Mouse (Mus musculus) MEL (cell line): ENCODE results near the gene Mrrf. TPM values are rescaled to one million over a fixed set of nuclear protein-coding genes. Genes with fewer than 3 reads are reported as not detected.

Experiments
- DNase-seq: peaks from one replicate; pipeline ENCODE4 v3.0.0; 2011; ENCODE audit warnings: low read depth, low spot score
- H3K27ac ChIP-seq: 2 replicates; pipeline ENCODE4 v1.5.1; 2012; ENCODE audit warnings: low read depth, mild to moderate bottlenecking, control low read depth, low read length, moderate library complexity; ENCODE audit not compliant: control insufficient read depth
- H3K27me3 ChIP-seq, 2 experiments: fragments of 150-350 bp in 1 of 2; sonication (generic) in 1 of 2; 2 replicates each; pipeline ENCODE4 v1.6.1; 2012; ENCODE audit warnings: low read length in 2 of 2, mild to moderate bottlenecking in 2 of 2, improper control_type of control experiment in 1 of 2, moderate library complexity in 1 of 2; ENCODE audit not compliant: insufficient read depth in 2 of 2, control insufficient read depth in 1 of 2
- H3K36me3 ChIP-seq, 2 experiments: 2 replicates each; pipeline ENCODE4 v1.6.1; 2012 to 2014; ENCODE audit warnings: low read length in 2 of 2, improper control_type of control experiment in 1 of 2, inconsistent platforms in 1 of 2, mild to moderate bottlenecking in 1 of 2; ENCODE audit not compliant: insufficient read depth in 2 of 2, control insufficient read depth in 1 of 2
- H3K4me1 ChIP-seq, 2 experiments: fragments of 150-350 bp in 1 of 2; sonication (generic) in 1 of 2; 2 replicates each; pipeline ENCODE4 v1.6.1; 2012; ENCODE audit warnings: low read length in 2 of 2, improper control_type of control experiment in 1 of 2, mild to moderate bottlenecking in 1 of 2; ENCODE audit not compliant: insufficient read depth in 2 of 2, control insufficient read depth in 1 of 2
- H3K4me3 ChIP-seq, 2 experiments: fragments of 150-350 bp in 1 of 2; sonication (generic) in 1 of 2; 2 replicates each; pipeline ENCODE4 v1.5.1; 2012; ENCODE audit warnings: low read depth in 2 of 2, low read length in 2 of 2, mild to moderate bottlenecking in 2 of 2, moderate library complexity in 2 of 2, control low read depth in 1 of 2, improper control_type of control experiment in 1 of 2; ENCODE audit not compliant: control insufficient read depth in 1 of 2, insufficient read depth in 1 of 2
- H3K79me2 ChIP-seq: 2 replicates; pipeline ENCODE4 v1.6.1; 2012; ENCODE audit warnings: mild to moderate bottlenecking, low read length, moderate library complexity; ENCODE audit not compliant: control insufficient read depth, poor library complexity, insufficient read depth
- H3K9ac ChIP-seq: 2 replicates; pipeline ENCODE4 v1.6.1; 2012; ENCODE audit warnings: low read depth, mild to moderate bottlenecking, control low read depth, low read length, moderate library complexity; ENCODE audit not compliant: control insufficient read depth, poor library complexity, severe bottlenecking
- H3K9me3 ChIP-seq: fragments of 150-350 bp; sonication (generic); replicated peaks from 2 replicates; pipeline ENCODE4 v1.6.1; 2012; ENCODE audit warnings: mild to moderate bottlenecking, low read length, improper control_type of control experiment, moderate library complexity; ENCODE audit not compliant: insufficient read depth
- CHD2 ChIP-seq: IDR thresholded peaks from 2 replicates; pipeline ENCODE4 v1.6.1; 2011; ENCODE audit warnings: low read length, improper control_type of control experiment
- E2F4 ChIP-seq: IDR thresholded peaks from 2 replicates; pipeline ENCODE4 v1.6.1; 2011; ENCODE audit warnings: low read depth, low read length, improper control_type of control experiment, borderline replicate concordance
- ETS1 ChIP-seq: IDR thresholded peaks from 2 replicates; pipeline ENCODE4 v1.6.1; 2012; ENCODE audit warnings: low read depth, mild to moderate bottlenecking, inconsistent platforms, low read length, improper control_type of control experiment, moderate library complexity
- GATA1 ChIP-seq: IDR thresholded peaks from 2 replicates; pipeline ENCODE4 v1.6.1; 2011; ENCODE audit warnings: low read depth, low read length, improper control_type of control experiment
- HCFC1 ChIP-seq: IDR thresholded peaks from 2 replicates; pipeline ENCODE4 v1.6.1; 2012; ENCODE audit warnings: low read depth, mild to moderate bottlenecking, inconsistent platforms, low read length, improper control_type of control experiment, moderate library complexity
- KAT2A ChIP-seq: conservative IDR thresholded peaks from 2 replicates; pipeline ENCODE4 v1.6.1; 2012; ENCODE audit warnings: low read depth, low read length, improper control_type of control experiment, inconsistent platforms
- MAX ChIP-seq: IDR thresholded peaks from 2 replicates; pipeline ENCODE4 v1.6.1; 2011; ENCODE audit warnings: low read length, improper control_type of control experiment
- MAZ ChIP-seq: IDR thresholded peaks from 2 replicates; pipeline ENCODE4 v1.6.1; 2012; ENCODE audit warnings: low read depth, mild to moderate bottlenecking, inconsistent platforms, low read length, improper control_type of control experiment
- MXI1 ChIP-seq: IDR thresholded peaks from 2 replicates; pipeline ENCODE4 v1.6.1; 2011; ENCODE audit warnings: mild to moderate bottlenecking, low read depth, low read length, improper control_type of control experiment
- MYB ChIP-seq: IDR thresholded peaks from 2 replicates; pipeline ENCODE4 v1.6.1; 2011; ENCODE audit warnings: mild to moderate bottlenecking, low read depth, low read length, improper control_type of control experiment
- MYC ChIP-seq: IDR thresholded peaks from 2 replicates; pipeline ENCODE4 v1.6.1; 2011; ENCODE audit warnings: low read depth, mild to moderate bottlenecking, low read length, improper control_type of control experiment, moderate library complexity
- POLR2A ChIP-seq, 2 experiments: IDR thresholded peaks; 2 replicates each; pipeline ENCODE4 v1.6.1; 2011 to 2012; ENCODE audit warnings: low read length in 2 of 2, mild to moderate bottlenecking in 2 of 2, control low read depth in 1 of 2, improper control_type of control experiment in 1 of 2, low read depth in 1 of 2, moderate library complexity in 1 of 2; ENCODE audit not compliant: control insufficient read depth in 1 of 2, insufficient read depth in 1 of 2, poor library complexity in 1 of 2
- POLR2AphosphoS2 ChIP-seq: IDR thresholded peaks from 2 replicates; pipeline ENCODE4 v1.6.1; 2011; ENCODE audit warnings: low read length, improper control_type of control experiment
- SMC3 ChIP-seq: IDR thresholded peaks from 2 replicates; pipeline ENCODE4 v1.6.1; 2011; ENCODE audit warnings: low read depth, low read length, improper control_type of control experiment
- TAL1 ChIP-seq: IDR thresholded peaks from 2 replicates; pipeline ENCODE4 v1.6.1; 2012; ENCODE audit warnings: mild to moderate bottlenecking, inconsistent platforms, low read length, moderate library complexity, mixed read lengths
- TBP ChIP-seq: IDR thresholded peaks from 2 replicates; pipeline ENCODE4 v1.8.0; 2011; ENCODE audit warnings: low read depth, low read length, improper control_type of control experiment
- TCF12 ChIP-seq: IDR thresholded peaks from 2 replicates; pipeline ENCODE4 v1.6.1; 2014; ENCODE audit warnings: low read depth, mild to moderate bottlenecking, inconsistent platforms, low read length, improper control_type of control experiment, moderate library complexity
- UBTF ChIP-seq: IDR thresholded peaks from 2 replicates; pipeline ENCODE4 v1.6.1; 2012; ENCODE audit warnings: low read depth, mild to moderate bottlenecking, inconsistent platforms, low read length, improper control_type of control experiment, moderate library complexity, borderline replicate concordance; ENCODE audit not compliant: insufficient read depth
- USF2 ChIP-seq, 2 experiments: IDR thresholded peaks; 2 replicates each; pipeline ENCODE4 v1.6.1; 2011 to 2012; ENCODE audit warnings: improper control_type of control experiment in 2 of 2, low read length in 2 of 2, borderline replicate concordance in 1 of 2, inconsistent platforms in 1 of 2, low read depth in 1 of 2, mild to moderate bottlenecking in 1 of 2; ENCODE audit not compliant: insufficient read depth in 1 of 2
- ZMIZ1 ChIP-seq: IDR thresholded peaks from 2 replicates; pipeline ENCODE4 v1.6.1; 2012; ENCODE audit warnings: low read depth, mild to moderate bottlenecking, inconsistent platforms, low read length, improper control_type of control experiment, moderate library complexity
- ZNF384 ChIP-seq: IDR thresholded peaks from 2 replicates; pipeline ENCODE4 v1.6.1; 2012; ENCODE audit warnings: low read depth, mild to moderate bottlenecking, inconsistent platforms, low read length, improper control_type of control experiment
- polyA plus RNA-seq, 2 experiments: library from polyadenylated mRNA; stranded (reverse) in 1 of 2; unstranded in 1 of 2; fragments of >175 nt in 1 of 2; fragments of >200 nt in 1 of 2; gene quantifications; 2 replicates each; pipeline versions ENCODE4 v1.2.1 to v1.2.4; 2012; ENCODE audit warnings: low replicate concordance in 2 of 2, low read depth in 1 of 2; ENCODE audit not compliant: insufficient read length in 2 of 2, insufficient read depth in 1 of 2, missing spikeins in 1 of 2
- total RNA-seq: library from RNA; depleted of rRNA; stranded (reverse); fragments of 300-350 nt; gene quantifications from 2 replicates; pipeline ENCODE4 v1.2.3, GENCODE M21; 2012

Gene Mrrf
- total and polyA plus RNA-seq, 3 experiments: 28.0 to 31.2 TPM; not detected in 1

DNA sequence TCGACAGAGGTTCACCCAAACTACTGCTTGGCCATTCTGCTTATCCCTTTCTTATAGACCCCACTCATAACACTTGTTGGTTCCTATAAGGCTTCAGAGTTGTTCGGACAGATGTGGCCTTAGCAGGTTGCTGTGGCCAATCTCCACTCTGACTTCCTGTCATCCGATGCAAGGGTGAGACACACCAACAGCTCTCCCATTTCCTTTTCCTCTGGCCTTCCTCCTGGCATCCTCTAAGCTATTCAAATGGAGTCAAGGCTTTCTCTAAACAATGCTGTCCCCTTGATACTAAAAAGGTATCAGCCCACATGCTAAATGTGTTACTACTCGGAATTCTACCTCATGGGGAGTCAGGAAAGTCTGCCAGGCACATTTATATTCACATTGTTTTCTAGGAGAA lies 8.2 kb upstream of the Mrrf start:
- H3K27ac ChIP-seq: no peak overlapping the region
- H3K27me3 ChIP-seq: no peaks in the 10 kb centered on the region
- H3K9ac ChIP-seq: no peak overlapping the region
- H3K36me3 ChIP-seq: peaks cover 0 to 20% of the 10 kb centered on the region in 2 experiments; a peak in 3 of 4 replicates
- no peak for DNase-seq
- no peak overlapping the region for H3K4me3 ChIP-seq
- H3K79me2 ChIP-seq: no peaks in the 10 kb centered on the region
- no peak for TF ChIP-seq SMC3
- no peak for TF ChIP-seq KAT2A
- TF ChIP-seq CHD2: no peak
- TF ChIP-seq HCFC1: no peak
- no peak for TF ChIP-seq USF2 (IDR thresholded peaks at IDR 0.05; ENCODE audit: borderline replicate concordance in 1 of 2, insufficient read depth in 1 of 2, low read depth in 1 of 2, low read length in 2 of 2)
- no peak for TF ChIP-seq TCF12
- TF ChIP-seq MAX: no peak
- no peak for TF ChIP-seq POLR2AphosphoS2
- no peak for TF ChIP-seq UBTF
- no peak for TF ChIP-seq ZMIZ1
- no peak for TF ChIP-seq MYC
- TF ChIP-seq GATA1: no peak
- TF ChIP-seq POLR2A (IDR thresholded peaks at IDR 0.05; ENCODE audit: control insufficient read depth in 1 of 2, insufficient read depth in 1 of 2, low read depth in 1 of 2, low read length in 2 of 2, poor library complexity in 1 of 2): no peak
- no peak for TF ChIP-seq MYB
- no peaks in the 10 kb centered on the region; a peak in 1 of 4 replicates for H3K4me1 ChIP-seq
- H3K9me3 ChIP-seq: no peaks in the 10 kb centered on the region

DNA sequence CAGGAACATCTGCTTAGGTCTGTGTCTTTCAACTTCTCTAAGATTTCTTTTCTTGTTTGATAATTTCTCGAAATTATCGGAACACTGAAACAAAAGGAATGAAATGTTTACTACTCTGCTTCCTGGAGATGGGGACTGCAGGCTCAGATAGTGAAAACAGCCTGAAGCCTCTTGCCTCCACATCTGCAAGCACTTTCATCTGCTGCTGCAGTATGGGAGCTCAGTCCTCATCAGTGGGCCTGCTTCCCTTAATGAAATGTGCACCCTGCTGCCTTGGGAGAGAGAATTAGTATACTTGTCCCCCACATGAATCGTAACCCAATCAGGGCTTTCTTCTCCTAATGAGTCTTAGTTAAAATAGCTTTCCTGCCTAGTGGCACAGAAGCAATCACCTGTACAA lies 7.1 kb upstream of the Mrrf start:
- Histone ChIP-seq H3K27me3 (no peaks in the 10 kb centered on the region), H3K4me1 (no peaks in the 10 kb centered on the region; a peak in 1 of 4 replicates), H3K79me2 (no peaks in the 10 kb centered on the region), H3K27ac (no peak overlapping the region), H3K4me3 (no peak overlapping the region), H3K9ac (no peak overlapping the region), H3K36me3 (peaks cover 0 to 24% of the 10 kb centered on the region in 2 experiments; a peak in 3 of 4 replicates), H3K9me3 (no peaks in the 10 kb centered on the region)
- no peak for TF ChIP-seq TAL1
- no peak for TF ChIP-seq ETS1
- TF ChIP-seq TCF12: no peak
- TF ChIP-seq MXI1: no peak
- TF ChIP-seq MAZ: no peak
- TF ChIP-seq E2F4: no peak
- no peak for TF ChIP-seq ZNF384
- no peak for TF ChIP-seq TBP
- TF ChIP-seq UBTF: no peak
- TF ChIP-seq KAT2A: no peak
- no peak for DNase-seq
